Mouse (Mus musculus) bone marrow, adult 2 months (tissue): ENCODE results near the gene Rhbdd1.

Experiments used
- CTCF ChIP-seq: fragments of 200-500 bp; IDR thresholded peaks from 2 replicates; pipeline ENCODE4 v1.5.1; 2011; ENCODE audit warnings: low read length, control low read depth; ENCODE audit not compliant: control insufficient read depth, insufficient read depth
- POLR2A ChIP-seq: fragments of 200-500 bp; IDR thresholded peaks from 2 replicates; pipeline ENCODE4 v1.6.1; 2011; ENCODE audit warnings: low read depth, mild to moderate bottlenecking, control low read depth, low read length, borderline replicate concordance; ENCODE audit not compliant: control insufficient read depth

DNA sequence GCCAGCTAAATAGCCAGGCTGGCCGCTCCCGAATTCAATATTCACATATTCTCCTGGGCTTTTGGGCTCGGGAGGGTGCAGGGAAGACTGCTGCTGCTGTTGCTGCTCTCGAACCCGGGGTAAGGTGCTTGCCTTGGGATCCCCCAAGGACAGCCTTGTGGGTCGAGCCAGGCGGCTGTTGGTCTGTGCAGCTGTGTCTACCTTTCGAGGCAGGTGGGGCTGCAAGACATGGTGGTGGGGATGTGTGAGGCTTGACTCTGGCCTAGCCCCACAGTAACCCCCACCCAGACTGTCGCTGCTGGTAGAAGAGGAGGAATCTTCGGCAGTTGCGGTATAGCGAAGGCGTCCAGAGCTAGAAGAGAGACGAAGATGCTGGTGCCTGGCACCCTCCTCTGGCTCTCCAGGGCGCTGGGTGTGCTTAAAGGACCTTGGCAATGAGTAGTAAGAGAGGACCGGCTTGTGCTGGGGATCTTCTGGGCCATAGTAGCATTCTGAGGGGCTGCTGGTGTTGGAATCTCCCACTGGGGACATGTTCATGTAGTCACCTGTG is 28.4 kb upstream of the Rhbdd1 start:
- TF ChIP-seq CTCF: no peak
- no peak for TF ChIP-seq POLR2A
